Mouse (Mus musculus): ENCODE measurements around the gene Cfap206. TPM values are rescaled to one million over a fixed set of nuclear protein-coding genes. Genes with fewer than 3 reads are reported as not detected.

Gene Cfap206
- total and polyA plus RNA-seq, 3 experiments, result 0.11 TPM; not detected in 2

DNA sequence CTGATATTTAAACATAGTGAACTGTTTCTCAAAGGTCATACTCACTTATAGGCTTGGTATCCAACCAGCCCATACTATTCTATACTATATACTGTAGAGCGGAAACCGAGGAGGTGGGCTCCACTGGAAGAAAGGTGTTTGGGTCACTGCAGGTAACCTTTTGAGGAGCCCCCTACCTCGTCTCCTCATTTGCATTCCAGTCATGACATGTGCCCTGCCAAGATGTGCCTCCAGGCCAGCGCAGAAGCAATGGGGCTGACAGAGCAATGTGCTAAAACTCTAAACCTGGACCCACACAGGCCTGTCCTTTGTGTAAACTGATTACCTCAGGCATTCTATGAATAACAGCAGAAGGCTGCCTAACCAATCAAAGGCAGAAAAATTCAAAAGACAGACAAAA, 5.7 kb downstream of the Cfap206 start:
- Histone ChIP-seq H3K36me3 (replicated peaks) (no peaks in the 10 kb centered on the region), H3K27me3 (ENCODE audit: insufficient read depth, low read length) (peaks cover 8% of the 10 kb centered on the region), H3K4me3 (ENCODE audit: low read depth, low read length) (no peak overlapping the region), H3K9me3 (replicated peaks) (peaks cover 7% of the 10 kb centered on the region), H3K4me1 (ENCODE audit: insufficient read depth, low read depth, low read length) (no peaks in the 10 kb centered on the region)
- no peak for TF ChIP-seq GATA2 (IDR thresholded peaks at IDR 0.05; ENCODE audit: borderline replicate concordance, low read depth, low read length)
- TF ChIP-seq TAL1 (conservative IDR thresholded peaks at IDR 0.05; ENCODE audit: low read depth, low read length), result no peak
- no peak for TF ChIP-seq POLR2AphosphoS5 (IDR thresholded peaks at IDR 0.05; ENCODE audit: insufficient replicate concordance, low read depth, low read length)
- TF ChIP-seq GATA1 (IDR thresholded peaks at IDR 0.05; ENCODE audit: borderline replicate concordance, low read length), result no peak
- no peak for TF ChIP-seq CTCF (IDR thresholded peaks at IDR 0.05; ENCODE audit: low read depth, low read length)
- ATAC-seq (ENCODE audit: extremely low read depth, insufficient number of reproducible peaks, low FRiP score, poor library complexity, severe bottlenecking) (no peak), DNase-seq (ENCODE audit: low spot score) (no peak)

DNA sequence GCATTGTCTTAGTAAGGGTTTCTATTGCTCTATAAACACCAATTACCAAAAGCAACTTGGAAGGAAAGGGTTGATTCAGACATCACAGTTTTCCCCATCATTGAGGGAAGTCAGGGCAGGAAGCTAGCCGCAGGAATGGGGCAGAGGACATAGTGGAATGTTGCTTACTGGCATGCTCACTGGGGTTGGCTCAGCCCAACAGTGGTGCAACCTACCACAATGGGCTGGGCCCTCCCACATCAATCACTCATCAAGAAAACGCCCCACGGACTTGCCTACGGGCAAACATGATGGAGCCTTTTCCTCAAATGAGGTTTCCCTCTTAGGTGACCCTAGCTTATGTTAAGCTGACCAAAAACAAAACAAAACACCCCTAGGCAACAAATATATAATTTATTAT, 6.8 kb downstream of the Cfap206 start:
- no peaks in the 10 kb centered on the region for H3K36me3 ChIP-seq (replicated peaks)
- no peaks in the 10 kb centered on the region for H3K4me1 ChIP-seq (ENCODE audit: insufficient read depth, low read depth, low read length)
- no peak overlapping the region for H3K4me3 ChIP-seq (ENCODE audit: low read depth, low read length)
- ATAC-seq (ENCODE audit: extremely low read depth, insufficient number of reproducible peaks, low FRiP score, poor library complexity, severe bottlenecking) (no peak), DNase-seq (ENCODE audit: low spot score) (no peak)
- peaks cover 8% of the 10 kb centered on the region for H3K27me3 ChIP-seq (ENCODE audit: insufficient read depth, low read length)
- peaks cover 7% of the 10 kb centered on the region for H3K9me3 ChIP-seq (replicated peaks)
- TF ChIP-seq POLR2AphosphoS5 (IDR thresholded peaks at IDR 0.05; ENCODE audit: insufficient replicate concordance, low read depth, low read length) (no peak), GATA1 (IDR thresholded peaks at IDR 0.05; ENCODE audit: borderline replicate concordance, low read length) (no peak), GATA2 (IDR thresholded peaks at IDR 0.05; ENCODE audit: borderline replicate concordance, low read depth, low read length) (no peak), CTCF (IDR thresholded peaks at IDR 0.05; ENCODE audit: low read depth, low read length) (no peak), TAL1 (conservative IDR thresholded peaks at IDR 0.05; ENCODE audit: low read depth, low read length) (no peak)

DNA sequence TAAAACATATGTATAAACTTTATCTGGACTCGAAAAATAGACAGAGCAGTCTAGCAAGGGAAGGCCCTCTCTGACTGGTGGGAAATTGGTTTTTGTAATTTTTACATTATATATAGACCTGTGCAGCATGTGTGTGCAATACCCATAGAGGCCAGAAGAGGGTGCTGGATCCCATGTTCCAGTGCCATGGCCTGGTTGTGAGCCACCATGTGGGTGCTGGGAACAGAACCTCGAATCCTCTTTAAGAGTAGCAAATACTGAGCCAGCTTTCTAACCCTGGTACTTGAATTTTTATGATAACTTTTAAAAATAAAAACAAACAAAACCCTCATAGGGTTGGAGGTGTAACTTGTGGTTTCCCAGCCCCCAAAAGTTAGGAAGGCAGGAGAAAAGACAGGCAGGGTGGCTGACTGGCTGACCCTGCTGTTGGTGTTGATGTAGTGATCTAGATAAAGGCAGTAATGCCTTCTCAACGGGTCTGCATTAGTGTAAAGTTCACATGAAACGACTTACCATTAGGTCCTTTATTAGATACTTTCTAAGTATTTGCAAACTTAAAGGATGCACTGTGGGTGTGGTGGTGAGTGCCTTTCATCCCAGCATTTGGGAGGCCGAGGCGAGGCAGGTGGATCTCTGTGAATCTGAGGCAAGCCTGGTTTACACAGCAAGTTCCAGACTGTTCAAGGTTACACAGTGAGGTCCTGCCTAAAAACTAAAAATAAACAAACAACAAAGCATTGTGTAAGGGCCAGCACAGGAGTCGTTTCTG, 9.7 kb downstream of the Cfap206 start:
- H3K4me1 ChIP-seq (ENCODE audit: insufficient read depth, low read depth, low read length), result no peaks in the 10 kb centered on the region
- no peak overlapping the region for H3K4me3 ChIP-seq (ENCODE audit: low read depth, low read length)
- no peak for TF ChIP-seq POLR2AphosphoS5 (IDR thresholded peaks at IDR 0.05; ENCODE audit: insufficient replicate concordance, low read depth, low read length)
- peaks cover 7% of the 10 kb centered on the region for H3K9me3 ChIP-seq (replicated peaks)
- DNase-seq (ENCODE audit: low spot score) (no peak), ATAC-seq (ENCODE audit: extremely low read depth, insufficient number of reproducible peaks, low FRiP score, poor library complexity, severe bottlenecking) (no peak)
- peaks cover 8% of the 10 kb centered on the region for H3K27me3 ChIP-seq (ENCODE audit: insufficient read depth, low read length)
- no peaks in the 10 kb centered on the region for H3K36me3 ChIP-seq (replicated peaks)

DNA sequence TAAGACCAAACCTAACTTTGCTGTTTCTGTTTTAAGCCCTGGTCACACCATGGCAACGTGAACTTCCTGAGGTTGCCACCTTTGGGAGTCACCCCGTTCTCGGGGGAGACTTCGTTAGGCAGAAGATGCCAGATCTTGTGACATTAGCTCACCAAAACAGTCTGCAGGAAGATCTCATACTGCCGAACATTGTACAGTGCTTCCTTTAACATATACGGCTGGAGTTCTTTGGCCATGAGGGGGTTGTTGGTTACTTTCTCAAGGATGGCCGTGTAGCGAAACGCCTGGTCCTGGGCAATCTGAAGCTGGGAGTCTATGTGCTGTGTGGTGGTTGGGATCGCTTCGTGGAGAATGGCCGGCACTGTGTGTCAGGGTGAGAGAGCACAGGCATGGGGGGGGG, 10.6 kb downstream of the Cfap206 start:
- peaks cover 11% of the 10 kb centered on the region for H3K27me3 ChIP-seq (ENCODE audit: insufficient read depth, low read length)
- H3K4me3 ChIP-seq (ENCODE audit: low read depth, low read length), result no peak overlapping the region
- no peak for ATAC-seq (ENCODE audit: extremely low read depth, insufficient number of reproducible peaks, low FRiP score, poor library complexity, severe bottlenecking)
- TF ChIP-seq GATA2 (IDR thresholded peaks at IDR 0.05; ENCODE audit: borderline replicate concordance, low read depth, low read length), result no peak
- no peak for TF ChIP-seq GATA1 (IDR thresholded peaks at IDR 0.05; ENCODE audit: borderline replicate concordance, low read length)
- TF ChIP-seq TAL1 (conservative IDR thresholded peaks at IDR 0.05; ENCODE audit: low read depth, low read length), result no peak
- no peak for TF ChIP-seq POLR2AphosphoS5 (IDR thresholded peaks at IDR 0.05; ENCODE audit: insufficient replicate concordance, low read depth, low read length)
- no peak for TF ChIP-seq CTCF (IDR thresholded peaks at IDR 0.05; ENCODE audit: low read depth, low read length)
- no peaks in the 10 kb centered on the region for H3K36me3 ChIP-seq (replicated peaks)
- no peaks in the 10 kb centered on the region for H3K4me1 ChIP-seq (ENCODE audit: insufficient read depth, low read depth, low read length)
- no peak for DNase-seq (ENCODE audit: low spot score)
- H3K9me3 ChIP-seq (replicated peaks), result peaks cover 7% of the 10 kb centered on the region

DNA sequence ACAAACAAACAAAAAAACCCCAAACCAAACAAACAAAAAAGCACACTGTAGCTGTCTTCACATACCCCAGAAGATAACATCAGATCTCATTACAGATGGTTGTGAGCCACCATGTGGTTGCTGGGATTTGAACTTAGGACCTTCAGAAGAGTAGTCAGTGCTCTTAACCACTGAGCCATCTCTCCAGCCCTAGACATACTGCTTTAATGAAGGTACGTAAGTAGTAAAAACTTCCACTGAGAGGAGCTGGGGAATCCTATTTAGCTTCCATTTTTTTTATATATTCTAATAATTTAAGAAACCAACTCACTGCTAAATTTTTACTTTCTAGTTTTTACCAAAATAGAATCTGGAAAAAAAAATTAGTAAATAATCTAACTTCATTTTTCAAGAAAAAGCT, 14.9 kb downstream of the Cfap206 start:
- no peaks in the 10 kb centered on the region for H3K4me1 ChIP-seq (ENCODE audit: insufficient read depth, low read depth, low read length)
- H3K4me3 ChIP-seq (ENCODE audit: low read depth, low read length), result no peak overlapping the region
- H3K9me3 ChIP-seq (replicated peaks), result no peaks in the 10 kb centered on the region; the same call in none of the 2 replicates
- no peaks in the 10 kb centered on the region for H3K36me3 ChIP-seq (replicated peaks)
- peaks cover 13% of the 10 kb centered on the region for H3K27me3 ChIP-seq (ENCODE audit: insufficient read depth, low read length)
- ATAC-seq (ENCODE audit: extremely low read depth, insufficient number of reproducible peaks, low FRiP score, poor library complexity, severe bottlenecking) (no peak), DNase-seq (ENCODE audit: low spot score) (no peak)
- TF ChIP-seq TAL1 (conservative IDR thresholded peaks at IDR 0.05; ENCODE audit: low read depth, low read length) (no peak), GATA2 (IDR thresholded peaks at IDR 0.05; ENCODE audit: borderline replicate concordance, low read depth, low read length) (no peak), POLR2AphosphoS5 (IDR thresholded peaks at IDR 0.05; ENCODE audit: insufficient replicate concordance, low read depth, low read length) (no peak), CTCF (IDR thresholded peaks at IDR 0.05; ENCODE audit: low read depth, low read length) (no peak), GATA1 (IDR thresholded peaks at IDR 0.05; ENCODE audit: borderline replicate concordance, low read length) (no peak)

DNA sequence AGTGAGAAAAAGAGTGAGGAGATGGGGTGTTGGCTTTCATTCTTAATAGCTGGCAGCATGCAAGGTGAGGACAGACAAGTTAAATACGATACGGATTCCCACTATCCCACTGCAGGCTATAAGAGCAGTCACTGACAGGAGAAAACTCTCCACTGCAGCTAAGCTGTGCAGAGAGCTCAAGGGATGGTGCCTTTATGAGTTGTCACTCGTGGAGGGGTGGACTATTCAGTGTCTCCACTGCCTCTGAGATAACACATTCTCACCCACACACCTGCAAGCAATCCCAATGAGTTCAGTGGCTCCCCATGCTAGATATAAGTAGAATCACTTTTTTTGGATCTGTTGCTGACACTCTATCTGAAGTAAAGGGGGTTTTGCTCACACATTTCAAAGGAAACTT, 21.9 kb downstream of the Cfap206 start:
- peaks cover 3% of the 10 kb centered on the region for H3K4me1 ChIP-seq (ENCODE audit: insufficient read depth, low read depth, low read length)
- no peaks in the 10 kb centered on the region; the same call in 1 of the 2 replicates for H3K9me3 ChIP-seq (replicated peaks)
- H3K4me3 ChIP-seq (ENCODE audit: low read depth, low read length), result no peak overlapping the region
- H3K27me3 ChIP-seq (ENCODE audit: insufficient read depth, low read length), result peaks cover 7% of the 10 kb centered on the region
- ATAC-seq (ENCODE audit: extremely low read depth, insufficient number of reproducible peaks, low FRiP score, poor library complexity, severe bottlenecking) (no peak), DNase-seq (ENCODE audit: low spot score) (no peak)
- TF ChIP-seq TAL1 (conservative IDR thresholded peaks at IDR 0.05; ENCODE audit: low read depth, low read length), result no peak
- TF ChIP-seq GATA1 (IDR thresholded peaks at IDR 0.05; ENCODE audit: borderline replicate concordance, low read length), result no peak
- no peak for TF ChIP-seq GATA2 (IDR thresholded peaks at IDR 0.05; ENCODE audit: borderline replicate concordance, low read depth, low read length)
- H3K36me3 ChIP-seq (replicated peaks), result no peaks in the 10 kb centered on the region
